Mouse (Mus musculus): ENCODE measurements around the gene Pilra. TPM values are rescaled to one million over a fixed set of nuclear protein-coding genes. Genes with fewer than 3 reads are reported as not detected.

Pilra gene
- total and polyA plus RNA-seq, 3 experiments, result 0.97 to 3.1 (median 2.6) TPM

DNA sequence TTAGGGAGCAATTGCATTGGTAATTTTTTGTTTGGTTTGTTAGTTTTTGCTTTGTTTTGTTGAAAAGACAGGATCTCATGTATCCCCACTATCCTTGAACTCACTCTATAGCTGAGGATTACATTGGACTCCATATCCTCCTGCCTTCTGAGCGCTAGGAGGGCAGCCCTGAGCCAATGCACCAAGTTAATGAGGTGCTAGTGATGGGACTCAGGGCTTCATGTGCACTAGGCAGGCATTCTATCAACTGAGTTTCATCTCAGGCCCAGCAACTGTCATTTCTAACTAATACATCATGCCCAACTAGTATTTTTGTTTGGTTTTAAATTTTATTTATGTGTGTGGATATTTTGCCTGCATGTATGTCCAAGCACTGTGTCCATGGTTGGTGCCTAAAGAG, 29.9 kb downstream of the Pilra start:
- no peaks in the 10 kb centered on the region for H3K79me2 ChIP-seq (replicated peaks; ENCODE audit: control insufficient read depth, insufficient read depth, low read length)
- 91% methylated on average over 1 of the region's 1 CpGs for WGBS
- H3K4me3 ChIP-seq, result no peak overlapping the region
- no peaks in the 10 kb centered on the region for H3K36me3 ChIP-seq (ENCODE audit: control insufficient read depth, insufficient read depth, low read length)
- no peak overlapping the region for H3K9ac ChIP-seq (ENCODE audit: low read depth, low read length)
- H3K27ac ChIP-seq, result no peak overlapping the region
- H3K4me1 ChIP-seq (ENCODE audit: control insufficient read depth, insufficient read depth, low read length), result no peaks in the 10 kb centered on the region
- TF ChIP-seq CTCF (IDR thresholded peaks at IDR 0.05) (no peak), POLR2A (IDR thresholded peaks at IDR 0.05; ENCODE audit: insufficient read depth, low read depth, low read length) (no peak), EP300 (IDR thresholded peaks at IDR 0.05; ENCODE audit: insufficient read depth, low read depth, low read length) (no peak)
- no peak for DNase-seq
- intact Hi-C loops (cut with DNase I), result no loop called here
- H3K27me3 ChIP-seq (ENCODE audit: control insufficient read depth, insufficient read depth, low read length), result no peaks in the 10 kb centered on the region

DNA sequence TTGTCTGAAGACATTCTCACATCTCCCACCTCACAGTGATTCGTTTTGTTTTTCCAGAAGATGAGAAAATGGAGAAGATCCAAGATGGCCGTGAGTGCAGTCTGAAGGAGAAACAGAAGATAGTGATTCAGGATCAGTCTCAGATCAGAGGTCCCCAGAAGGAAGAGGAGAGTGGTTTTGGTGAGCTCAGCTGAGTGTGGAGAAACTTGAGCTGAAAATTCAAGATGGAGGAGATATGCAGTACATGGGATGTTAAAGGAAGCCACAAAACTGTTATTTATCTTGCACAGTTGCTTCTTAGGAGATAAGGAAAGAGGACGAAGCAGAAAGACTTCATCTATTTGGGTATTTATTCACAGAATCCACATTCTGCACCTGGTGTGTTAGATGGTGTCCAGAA, 35.2 kb downstream of the Pilra start:
- intact Hi-C loops (cut with DNase I), result no loop called here
- H3K36me3 ChIP-seq (ENCODE audit: control insufficient read depth, insufficient read depth, low read length), result no peaks in the 10 kb centered on the region; the same call in 1 of the 2 replicates
- no peak overlapping the region for H3K4me3 ChIP-seq
- TF ChIP-seq CTCF (IDR thresholded peaks at IDR 0.05) (no peak), EP300 (IDR thresholded peaks at IDR 0.05; ENCODE audit: insufficient read depth, low read depth, low read length) (no peak), POLR2A (IDR thresholded peaks at IDR 0.05; ENCODE audit: insufficient read depth, low read depth, low read length) (no peak)
- H3K4me1 ChIP-seq (ENCODE audit: control insufficient read depth, insufficient read depth, low read length), result no peaks in the 10 kb centered on the region
- no peaks in the 10 kb centered on the region for H3K27me3 ChIP-seq (ENCODE audit: control insufficient read depth, insufficient read depth, low read length)
- DNase-seq, result no peak
- no peak overlapping the region for H3K27ac ChIP-seq
- no peaks in the 10 kb centered on the region for H3K79me2 ChIP-seq (replicated peaks; ENCODE audit: control insufficient read depth, insufficient read depth, low read length)
- WGBS, result 60% methylated on average over 3 of the region's 3 CpGs
- H3K9ac ChIP-seq (ENCODE audit: low read depth, low read length), result no peak overlapping the region

DNA sequence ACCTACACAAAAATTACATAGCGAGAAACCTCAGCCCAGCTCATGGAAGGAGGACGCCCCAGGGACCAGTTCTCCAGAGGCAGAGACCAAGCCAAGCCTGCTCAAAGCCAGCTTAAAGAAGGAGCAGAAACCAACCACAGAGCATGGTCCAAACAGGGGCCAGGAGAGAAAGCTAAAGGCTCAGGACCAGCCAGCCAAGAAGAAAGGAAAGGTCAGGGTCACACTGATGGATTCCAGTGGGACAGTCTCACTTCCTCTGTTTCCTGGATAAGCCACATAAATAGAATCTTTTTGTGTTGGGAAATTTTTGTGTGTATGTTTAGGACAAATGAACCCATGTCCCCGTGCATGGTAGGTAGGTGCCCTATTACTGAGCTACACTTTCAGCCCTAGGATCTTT, 39.5 kb downstream of the Pilra start:
- Histone ChIP-seq H3K4me1 (ENCODE audit: control insufficient read depth, insufficient read depth, low read length) (no peaks in the 10 kb centered on the region), H3K27ac (no peak overlapping the region), H3K9ac (ENCODE audit: low read depth, low read length) (no peak overlapping the region), H3K27me3 (ENCODE audit: control insufficient read depth, insufficient read depth, low read length) (no peaks in the 10 kb centered on the region), H3K4me3 (no peak overlapping the region), H3K36me3 (ENCODE audit: control insufficient read depth, insufficient read depth, low read length) (no peaks in the 10 kb centered on the region; the same call in 1 of the 2 replicates), H3K79me2 (replicated peaks; ENCODE audit: control insufficient read depth, insufficient read depth, low read length) (no peaks in the 10 kb centered on the region)
- TF ChIP-seq CTCF (IDR thresholded peaks at IDR 0.05), result no peak
- no peak for TF ChIP-seq POLR2A (IDR thresholded peaks at IDR 0.05; ENCODE audit: insufficient read depth, low read depth, low read length)
- no peak for TF ChIP-seq EP300 (IDR thresholded peaks at IDR 0.05; ENCODE audit: insufficient read depth, low read depth, low read length)
- 48% methylated on average over 3 of the region's 3 CpGs for WGBS
- intact Hi-C loops (cut with DNase I), result no loop called here
- no peak for DNase-seq

DNA sequence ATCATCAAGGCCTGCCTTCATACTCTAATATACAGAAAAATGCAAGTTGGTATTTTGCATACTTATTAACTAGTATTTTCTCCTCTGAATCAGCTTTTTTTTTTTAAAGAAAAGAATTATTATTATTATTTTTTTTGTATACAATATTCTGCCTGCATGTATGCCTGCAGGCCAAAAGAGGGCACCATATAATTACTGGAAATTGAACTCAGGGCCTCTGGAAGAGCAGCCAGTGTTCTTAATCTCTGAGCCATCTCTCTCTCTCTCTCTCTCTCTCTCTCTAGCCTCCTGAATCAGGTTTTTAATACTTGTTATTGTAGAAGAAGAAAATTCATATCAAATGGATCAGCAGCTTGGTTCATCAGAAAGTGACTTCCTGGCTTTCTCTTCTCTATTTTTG, 44.5 kb downstream of the Pilra start:
- Histone ChIP-seq H3K4me3 (no peak overlapping the region), H3K4me1 (ENCODE audit: control insufficient read depth, insufficient read depth, low read length) (peaks cover 3% of the 10 kb centered on the region; the same call in 1 of the 2 replicates), H3K9ac (ENCODE audit: low read depth, low read length) (no peak overlapping the region), H3K27me3 (ENCODE audit: control insufficient read depth, insufficient read depth, low read length) (no peaks in the 10 kb centered on the region), H3K36me3 (ENCODE audit: control insufficient read depth, insufficient read depth, low read length) (no peaks in the 10 kb centered on the region), H3K79me2 (replicated peaks; ENCODE audit: control insufficient read depth, insufficient read depth, low read length) (no peaks in the 10 kb centered on the region), H3K27ac (no peak overlapping the region)
- DNase-seq, result no peak
- intact Hi-C loops (cut with DNase I), result loop anchor here (2.0 to 5.0 kb wide), 3 partner anchors 85 to 181 kb away; no protein-coding TSS in a partner anchor
- no peak for TF ChIP-seq EP300 (IDR thresholded peaks at IDR 0.05; ENCODE audit: insufficient read depth, low read depth, low read length)
- TF ChIP-seq CTCF (IDR thresholded peaks at IDR 0.05), result peak; percentile 73

DNA sequence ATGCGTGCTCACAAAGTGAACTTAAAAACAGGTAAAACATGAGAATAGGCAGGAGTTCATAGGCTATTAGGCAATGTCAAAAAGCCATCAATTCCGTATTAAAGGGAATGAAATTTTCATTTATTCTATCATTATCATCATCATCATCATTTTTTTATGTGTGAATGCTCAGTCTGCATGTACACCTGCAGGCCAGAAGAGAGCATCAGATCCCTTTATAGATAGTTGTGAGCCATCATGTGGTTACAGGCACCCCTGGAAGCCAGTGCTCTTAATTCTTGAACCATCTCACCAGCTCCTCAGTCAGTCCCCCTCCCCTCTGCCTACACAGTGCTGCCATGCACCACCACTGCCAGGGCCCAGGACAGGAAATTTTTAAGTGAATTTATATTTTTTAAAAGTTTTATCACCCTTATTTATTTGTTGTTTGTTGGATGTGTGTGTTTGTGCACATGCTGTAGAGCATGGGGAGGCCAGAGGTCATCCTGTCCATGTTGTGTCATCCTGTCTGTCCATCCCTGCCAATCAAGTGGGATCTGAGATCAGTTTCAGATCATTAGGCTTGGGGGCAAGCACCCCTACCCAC, 47.0 kb downstream of the Pilra start:
- Histone ChIP-seq H3K4me3 (no peak overlapping the region), H3K79me2 (replicated peaks; ENCODE audit: control insufficient read depth, insufficient read depth, low read length) (peaks cover 4% of the 10 kb centered on the region; the same call in 1 of the 2 replicates), H3K4me1 (ENCODE audit: control insufficient read depth, insufficient read depth, low read length) (peaks cover 14% of the 10 kb centered on the region), H3K36me3 (ENCODE audit: control insufficient read depth, insufficient read depth, low read length) (peaks cover 5% of the 10 kb centered on the region), H3K9ac (ENCODE audit: low read depth, low read length) (no peak overlapping the region), H3K27ac (no peak overlapping the region), H3K27me3 (ENCODE audit: control insufficient read depth, insufficient read depth, low read length) (no peaks in the 10 kb centered on the region)
- 98% methylated on average over 2 of the region's 2 CpGs for WGBS
- no peak for TF ChIP-seq POLR2A (IDR thresholded peaks at IDR 0.05; ENCODE audit: insufficient read depth, low read depth, low read length)
- TF ChIP-seq EP300 (IDR thresholded peaks at IDR 0.05; ENCODE audit: insufficient read depth, low read depth, low read length), result no peak
- TF ChIP-seq CTCF (IDR thresholded peaks at IDR 0.05), result no peak
- intact Hi-C loops (cut with DNase I), result loop anchor here (5.0 to 10.0 kb wide), 3 partner anchors 284 to 804 kb away; partner anchors contain the start of genes Plod3, Pop7, Zfp113 and Znhit1
- no peak for DNase-seq

DNA sequence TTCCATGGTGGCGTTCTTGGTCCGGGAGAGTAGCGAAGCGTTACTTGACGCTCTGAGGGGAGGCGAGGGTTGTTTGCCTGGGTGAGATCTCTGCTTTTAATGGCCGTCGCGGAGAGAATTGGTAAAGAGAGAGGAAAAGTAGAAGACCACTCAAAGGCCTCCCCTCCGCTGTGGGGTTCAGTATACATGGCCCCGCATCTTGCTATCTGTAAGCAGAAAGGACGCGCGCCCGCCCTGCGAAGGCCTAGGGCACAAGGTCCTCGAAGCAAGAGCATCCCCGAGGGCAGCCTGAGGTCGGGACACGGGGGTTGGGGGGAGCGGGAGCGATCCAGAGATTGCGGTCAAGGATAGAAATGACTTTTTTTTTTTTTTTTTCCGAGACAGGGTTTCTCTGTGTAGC, 47.9 kb downstream of the Pilra start:
- Histone ChIP-seq H3K79me2 (replicated peaks; ENCODE audit: control insufficient read depth, insufficient read depth, low read length) (peaks cover 4% of the 10 kb centered on the region; the same call in 1 of the 2 replicates), H3K9ac (ENCODE audit: low read depth, low read length) (no peak overlapping the region), H3K27me3 (ENCODE audit: control insufficient read depth, insufficient read depth, low read length) (no peaks in the 10 kb centered on the region), H3K27ac (no peak overlapping the region), H3K4me3 (peak overlapping the region; percentile 64), H3K4me1 (ENCODE audit: control insufficient read depth, insufficient read depth, low read length) (peaks cover 18% of the 10 kb centered on the region), H3K36me3 (ENCODE audit: control insufficient read depth, insufficient read depth, low read length) (peaks cover 11% of the 10 kb centered on the region)
- 70% methylated on average over 24 of the region's 24 CpGs for WGBS
- DNase-seq, result peak in 1 of 2 experiments; percentile 23
- no peak for TF ChIP-seq POLR2A (IDR thresholded peaks at IDR 0.05; ENCODE audit: insufficient read depth, low read depth, low read length)
- no peak for TF ChIP-seq EP300 (IDR thresholded peaks at IDR 0.05; ENCODE audit: insufficient read depth, low read depth, low read length)
- TF ChIP-seq CTCF (IDR thresholded peaks at IDR 0.05), result no peak
- intact Hi-C loops (cut with DNase I), result loop anchor here (5.0 to 10.0 kb wide), 3 partner anchors 283 to 803 kb away; partner anchors contain the start of genes Plod3, Pop7, Zfp113 and Znhit1

Data from heart, adult 2 months (tissue).